Mouse (Mus musculus) cerebellum, adult 11-12 months (tissue): Measurements from ENCODE around the gene Dvl1.

Experiments
- DNase-seq: peaks from one replicate; pipeline ENCODE4 v3.0.0; 2022

Dvl1 gene

GRCm38 (mm10) chr4:155883587-155883986 is 36.4 kb downstream of the Dvl1 start:
- peak; percentile 0 for DNase-seq

- DNase-seq = peak; percentile 2
Observed at GRCm38 (mm10) chr4:155886330-155886729, 39.1 kb downstream of the Dvl1 start.

DNA sequence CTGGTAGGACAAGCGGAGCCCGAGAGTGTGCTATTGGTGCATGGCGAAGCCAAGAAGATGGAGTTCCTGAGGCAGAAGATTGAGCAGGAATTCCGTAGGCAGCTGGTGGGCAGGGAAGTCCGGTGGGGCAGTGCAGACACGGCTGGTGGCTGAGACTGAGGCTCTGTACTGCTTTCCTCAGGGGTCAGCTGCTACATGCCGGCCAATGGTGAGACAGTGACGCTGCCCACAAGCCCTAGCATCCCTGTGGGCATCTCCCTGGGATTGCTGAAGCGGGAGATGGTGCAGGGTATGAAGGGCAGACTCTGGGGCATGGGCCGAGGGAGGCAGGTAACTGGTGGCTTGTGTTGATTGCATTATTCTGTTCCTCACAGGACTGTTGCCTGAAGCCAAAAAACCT is 40.5 kb downstream of the Dvl1 start:
- DNase-seq = peak; percentile 16

DNA sequence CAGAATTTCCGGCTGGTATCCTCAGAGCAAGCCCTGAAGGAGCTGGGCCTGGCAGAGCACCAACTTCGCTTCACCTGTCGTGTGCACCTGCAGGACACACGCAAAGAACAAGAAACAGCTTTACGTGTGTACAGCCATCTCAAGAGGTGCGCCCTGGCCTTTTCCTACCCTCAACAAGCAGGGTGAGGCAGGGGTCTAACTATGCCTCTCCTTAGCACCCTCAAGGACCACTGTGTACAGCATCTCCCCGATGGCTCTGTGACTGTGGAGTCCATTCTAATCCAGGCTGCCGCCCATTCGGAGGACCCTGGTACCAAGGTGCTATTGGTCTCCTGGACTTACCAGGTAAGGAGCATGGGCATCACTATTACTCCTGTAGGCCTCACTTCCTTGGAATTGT is 41.0 kb downstream of the Dvl1 start:
- DNase-seq = peak; percentile 20

- peak; percentile 21 for DNase-seq
Observed at GRCm38 (mm10) chr4:155889316-155889715, 42.1 kb downstream of the Dvl1 start.

- no peak for DNase-seq
Observed at GRCm38 (mm10) chr4:155891011-155891471, 43.8 kb downstream of the Dvl1 start.

DNA sequence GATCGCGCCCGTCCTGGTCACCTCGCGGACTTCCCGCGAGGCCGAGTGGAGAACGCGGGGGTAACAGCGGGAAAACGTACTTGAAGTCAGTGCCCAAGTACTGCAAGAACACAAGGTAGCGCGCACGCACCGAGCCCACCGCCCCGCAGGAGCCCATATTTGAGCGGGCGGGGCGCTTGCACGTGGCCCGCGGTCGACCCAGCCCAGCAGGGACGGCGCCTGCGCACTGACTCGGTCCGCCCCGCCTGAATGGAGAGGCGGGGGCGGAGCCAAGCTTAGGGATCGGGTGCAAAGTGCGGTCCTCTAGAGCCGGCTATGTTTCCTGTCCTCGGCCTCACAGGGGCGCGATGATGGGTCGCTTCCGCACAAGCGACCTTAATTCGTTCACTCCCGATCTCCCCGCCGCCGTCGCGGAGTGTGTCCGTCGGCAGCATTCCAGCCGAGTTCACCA is 44.4 kb downstream of the Dvl1 start, which contains the start of the genes Pusl1 and Acap3:
Pusl1 (minus strand) TSS at position 231 of the 451 bp plus-strand sequence.
Acap3 (plus strand) TSS at position 272 of the 451 bp plus-strand sequence.
- peak; percentile 95 for DNase-seq

DNA sequence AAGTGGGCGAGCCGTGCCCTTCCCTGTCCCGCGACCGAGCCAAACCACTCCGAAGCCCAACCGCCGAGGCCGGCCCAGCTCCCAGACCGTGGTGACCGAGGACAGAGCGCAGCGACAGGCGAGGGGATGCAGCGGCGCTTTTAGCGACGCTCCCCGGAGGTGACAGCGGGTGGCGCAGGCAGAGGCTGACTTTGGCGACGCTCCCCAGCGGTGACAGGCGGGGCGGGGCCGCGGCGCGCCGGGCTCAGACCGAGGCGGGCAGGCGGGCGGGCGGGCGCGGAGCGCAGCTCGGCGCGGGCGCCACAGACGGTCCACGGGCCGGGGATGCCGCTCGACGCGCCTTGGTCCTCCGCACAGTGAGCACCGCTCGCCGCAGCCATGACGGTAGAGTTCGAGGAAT is 44.8 kb downstream of the Dvl1 start:
- peak; percentile 85 for DNase-seq

GRCm38 (mm10) chr4:155892438-155893211 is 45.4 kb downstream of the Dvl1 start:
- peak; percentile 73 for DNase-seq

DNA sequence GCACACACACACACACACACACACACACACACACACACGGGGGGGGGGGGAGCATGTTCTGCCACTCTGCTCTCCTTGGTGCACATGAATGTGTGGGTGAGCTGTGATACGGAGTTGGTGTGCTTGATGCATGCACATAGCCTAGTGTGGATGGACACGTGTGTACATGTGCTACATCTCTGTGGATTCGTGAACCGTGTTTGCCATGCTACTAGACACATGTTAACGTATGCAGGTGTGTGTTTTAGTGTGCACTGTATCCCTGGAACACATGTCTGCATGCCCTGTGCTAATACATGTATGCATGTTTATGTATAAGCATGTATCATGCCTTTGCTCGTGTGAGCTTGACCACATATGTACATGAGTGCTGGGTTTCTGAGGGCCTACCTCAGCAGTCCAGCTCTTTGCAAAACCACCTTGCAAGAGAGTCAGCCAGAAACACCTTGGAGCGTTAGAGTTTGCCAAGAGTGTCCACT is 46.0 kb downstream of the Dvl1 start:
- DNase-seq = peak; percentile 36

GRCm38 (mm10) chr4:155894311-155894881 is 47.2 kb downstream of the Dvl1 start:
- peak; percentile 69 for DNase-seq

DNA sequence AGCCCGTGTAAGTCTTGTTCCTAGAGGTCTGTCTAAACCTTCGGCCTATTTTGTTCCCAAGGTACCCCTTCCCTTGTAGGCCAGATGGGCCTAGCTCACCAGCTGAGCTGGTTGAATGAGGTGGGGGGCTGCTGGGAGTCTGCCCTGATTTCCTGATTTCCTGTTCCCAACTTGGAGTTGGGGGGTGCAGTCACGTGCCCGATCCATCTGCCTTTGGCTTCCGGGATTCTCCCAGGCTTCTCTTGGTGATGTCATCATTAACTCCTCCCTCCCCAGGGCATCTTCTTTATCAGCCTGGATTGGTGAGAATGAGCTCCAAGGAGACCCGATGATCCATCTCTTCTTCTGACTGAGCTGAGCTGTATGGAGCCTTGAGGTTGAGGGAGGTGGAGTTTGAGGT is 48.0 kb downstream of the Dvl1 start:
- peak; percentile 82 for DNase-seq

- peak; percentile 33 for DNase-seq
Observed at GRCm38 (mm10) chr4:155895826-155896225, 48.6 kb downstream of the Dvl1 start.

DNA sequence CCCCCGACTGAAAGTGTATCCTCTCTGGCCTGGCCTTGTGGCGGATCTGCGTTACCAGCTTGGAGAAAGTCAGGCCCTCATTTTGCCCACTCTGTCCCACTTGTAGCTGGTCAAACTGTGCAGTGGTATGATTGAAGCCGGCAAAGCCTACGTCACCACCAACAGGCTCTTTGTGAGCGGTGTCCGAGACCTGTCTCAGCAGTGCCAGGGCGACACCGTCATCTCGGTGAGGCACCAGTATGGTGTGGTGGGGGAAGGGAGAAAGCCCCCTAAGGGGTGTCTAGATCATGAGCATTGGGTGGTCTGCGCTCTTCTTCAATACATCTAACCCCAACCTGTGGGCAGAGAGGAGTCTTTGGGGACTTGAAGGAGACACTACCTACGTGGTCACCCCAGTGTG is 49.3 kb downstream of the Dvl1 start:
- DNase-seq = peak; percentile 35

GRCm38 (mm10) chr4:155898318-155898717 is 51.1 kb downstream of the Dvl1 start:
- no peak for DNase-seq

DNA sequence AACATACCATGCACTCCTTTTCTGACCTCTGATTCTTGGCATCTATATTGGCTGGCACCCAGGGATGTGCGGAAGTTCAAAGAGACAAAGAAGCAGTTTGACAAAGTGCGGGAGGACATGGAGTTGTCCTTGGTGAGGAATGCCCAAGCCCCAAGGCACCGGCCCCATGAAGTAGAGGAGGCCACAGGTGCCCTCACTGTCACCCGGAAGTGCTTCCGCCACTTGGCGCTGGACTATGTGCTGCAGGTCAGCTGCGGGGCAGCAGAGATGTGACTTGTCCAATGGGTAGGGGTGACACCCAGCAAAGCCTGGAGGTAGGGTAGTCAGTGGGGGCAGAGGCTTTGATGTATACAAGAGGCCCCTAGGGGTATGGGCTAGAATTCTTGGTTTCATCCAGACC is 52.2 kb downstream of the Dvl1 start:
- no peak for DNase-seq

DNA sequence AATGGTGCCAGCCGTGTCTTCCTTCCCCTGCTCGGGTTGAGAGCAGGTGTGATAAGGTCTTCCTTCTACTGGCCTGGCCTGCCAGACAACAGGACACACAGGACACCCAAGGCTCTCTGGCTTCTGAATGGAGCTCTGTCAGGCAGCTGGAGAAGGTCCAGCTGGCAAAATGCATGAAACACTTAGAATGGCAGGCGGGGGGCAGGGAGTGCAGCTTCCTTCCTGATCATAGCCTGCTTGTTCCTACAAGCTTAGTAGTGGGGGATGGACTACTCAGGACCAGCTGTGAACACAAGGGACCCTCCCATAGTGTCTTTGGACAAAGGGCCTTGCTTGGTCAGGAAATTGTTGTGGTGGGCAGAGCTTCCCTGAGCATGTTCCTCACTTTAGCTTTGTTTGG is 54.0 kb downstream of the Dvl1 start:
- DNase-seq = peak; percentile 49

GRCm38 (mm10) chr4:155903246-155903645 is 56.0 kb downstream of the Dvl1 start:
- DNase-seq = no peak

DNA sequence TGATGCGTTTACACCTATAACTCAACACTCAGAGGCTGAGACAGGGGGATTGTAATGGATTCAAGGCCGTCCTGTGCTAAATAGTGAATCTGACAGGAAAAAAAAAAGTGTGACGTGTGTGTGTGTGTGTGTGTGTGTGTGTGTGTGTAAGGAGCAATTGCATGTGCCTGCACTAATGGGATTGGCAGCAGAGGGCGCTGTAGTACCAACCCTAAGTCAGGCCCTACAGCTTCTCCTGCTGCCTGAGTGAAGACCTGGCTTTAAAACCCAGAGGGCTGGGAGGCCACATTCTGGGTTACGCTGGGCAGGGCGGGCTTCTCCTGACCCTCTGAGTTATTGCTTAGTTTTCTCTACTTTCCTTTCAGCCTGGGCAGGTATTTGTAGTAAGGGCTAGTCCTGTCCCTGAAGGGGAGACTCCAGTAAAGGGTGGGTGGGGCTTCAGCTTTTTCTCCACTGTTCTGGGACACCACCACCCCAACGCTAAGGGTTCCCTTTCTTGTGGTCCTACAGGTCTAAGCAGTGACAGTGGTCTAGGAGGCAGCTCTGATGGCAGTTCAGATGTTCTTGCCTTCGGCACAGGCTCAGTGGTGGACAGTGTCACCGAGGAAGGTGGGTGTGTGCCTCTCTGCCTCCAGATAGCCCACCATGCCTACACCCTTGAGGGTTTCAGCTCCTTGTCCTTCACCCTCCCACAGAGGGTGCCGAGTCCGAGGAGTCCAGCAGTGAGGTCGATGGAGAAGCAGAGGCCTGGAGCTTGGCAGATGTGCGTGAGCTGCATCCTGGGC is 57.3 kb downstream of the Dvl1 start:
- peak; percentile 10 for DNase-seq

DNA sequence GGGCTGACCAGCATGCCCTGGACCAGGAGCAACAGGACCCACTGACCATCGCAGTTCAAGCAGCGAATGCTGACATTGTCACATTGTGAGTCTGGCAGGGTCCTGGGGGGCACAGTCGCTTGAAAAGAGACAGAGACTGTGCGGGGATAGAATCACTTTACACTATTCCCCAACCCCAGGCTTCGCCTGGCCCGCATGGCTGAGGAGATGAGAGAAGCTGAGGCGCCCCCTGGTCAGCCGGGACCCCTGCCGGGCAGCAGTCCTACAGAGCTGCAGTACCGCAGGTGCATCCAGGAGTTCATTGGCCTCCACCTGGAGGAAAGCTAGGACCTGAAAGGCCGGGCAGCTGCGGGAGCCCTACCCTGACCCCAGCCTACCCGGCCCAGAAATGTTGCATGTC is 58.4 kb downstream of the Dvl1 start:
- DNase-seq = peak; percentile 11

DNA sequence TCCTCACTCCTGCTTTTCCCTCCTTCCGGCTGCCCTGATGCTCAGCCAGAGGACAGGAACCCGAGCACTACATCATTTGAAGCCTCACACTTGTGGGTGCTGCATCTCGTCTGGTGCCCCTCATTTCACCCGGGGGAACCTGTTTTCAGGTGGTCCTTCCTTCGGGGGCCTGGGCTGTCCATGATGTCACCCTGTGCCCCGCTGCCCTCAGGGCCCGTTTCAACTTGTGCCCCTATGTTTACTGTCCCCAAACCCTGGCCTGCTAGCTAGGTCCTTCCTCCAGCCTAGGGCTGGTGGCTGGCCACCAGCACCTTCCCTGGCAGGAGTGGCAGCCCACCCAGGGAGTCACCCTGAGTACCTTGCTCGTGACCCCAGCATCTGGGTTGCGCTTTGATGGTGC is 58.9 kb downstream of the Dvl1 start:
- DNase-seq = peak; percentile 10

GRCm38 (mm10) chr4:155907003-155907402 is 59.8 kb downstream of the Dvl1 start:
- no peak for DNase-seq

DNA sequence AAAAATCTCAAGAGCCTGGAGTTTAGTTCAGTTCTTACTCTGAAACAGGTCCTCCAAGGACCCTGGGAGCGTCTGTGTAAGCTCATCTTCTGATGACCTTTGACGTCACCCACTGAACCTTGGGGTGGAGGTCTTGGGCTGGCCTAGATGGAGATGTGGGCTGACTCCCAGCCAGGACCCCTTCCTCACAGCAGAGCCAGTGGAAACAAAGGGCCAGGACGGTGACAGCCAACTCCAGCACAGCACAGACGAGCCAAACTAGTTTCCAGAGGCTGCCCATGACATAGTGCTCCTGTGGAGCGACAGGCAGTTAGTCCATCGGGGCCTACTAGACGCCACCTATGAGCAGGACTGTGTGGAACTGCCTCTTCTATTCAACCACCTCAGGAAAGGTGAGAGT is 61.1 kb downstream of the Dvl1 start:
- peak; percentile 5 for DNase-seq
